Comparison of ENCODE assay signal across 8 mouse cellular contexts in genomic region chr17:70683561-70684167, GRCm38 (mm10).
A peak's percentile ranks its signal among the peaks of the same experiment; 100 is the strongest.
DNase-seq lines count a peak whose midpoint lies in the region; ATAC-seq and TF ChIP-seq lines count a peak whose summit lies in the region.

No protein-coding gene starts in this region.

- H3K4me2 ChIP-seq in heart, embryonic 12.5 days, result peak overlapping the region; percentile 26
- H3K4me2 ChIP-seq in kidney, embryonic 16.5 days (replicated peaks; ENCODE audit: low read depth, low read length), result no peak overlapping the region
- H3K4me2 ChIP-seq in liver, embryonic 14.5 days (ENCODE audit: low read depth), result no peak overlapping the region
- H3K4me2 ChIP-seq in neural tube, embryonic 14.5 days (ENCODE audit: low read depth, low read length), result no peak overlapping the region

- ATAC-seq in heart, embryonic 12.5 days (ENCODE audit: insufficient number of reproducible peaks, low FRiP score), result no peak
- peak; percentile 73 for ATAC-seq in kidney, embryonic 16.5 days (ENCODE audit: low FRiP score, low TSS enrichment)
- no peak for ATAC-seq in liver, embryonic 14.5 days (ENCODE audit: insufficient read depth)
- ATAC-seq in neural tube, embryonic 14.5 days (ENCODE audit: low read depth), result peak; percentile 72; the same call in 1 of the 2 replicates

- no peak for TF ChIP-seq POLR2A in bone marrow macrophage, adult 2 months (IDR thresholded peaks at IDR 0.05; ENCODE audit: borderline replicate concordance, low read depth, low read length)
- no peak for TF ChIP-seq POLR2A in embryonic fibroblast, embryonic 13.5 days (IDR thresholded peaks at IDR 0.05; ENCODE audit: low read depth, low read length)

- H3K36me3 ChIP-seq in heart, embryonic 12.5 days, result no peaks in the 10 kb centered on the region
- H3K36me3 ChIP-seq in kidney, embryonic 16.5 days (ENCODE audit: insufficient read depth, low read length), result no peaks in the 10 kb centered on the region
- H3K36me3 ChIP-seq in liver, embryonic 14.5 days (replicated peaks; ENCODE audit: control insufficient read depth, insufficient read depth, low read depth), result no peaks in the 10 kb centered on the region
- no peaks in the 10 kb centered on the region for H3K36me3 ChIP-seq in neural tube, embryonic 14.5 days (ENCODE audit: control insufficient read depth, insufficient read depth, low read length)

- 10% methylated on average over 15 of the region's 15 CpGs for WGBS in heart, embryonic 12.5 days
- WGBS in kidney, embryonic 16.5 days, result 12% methylated on average over 15 of the region's 15 CpGs
- 14% methylated on average over 15 of the region's 15 CpGs for WGBS in liver, embryonic 14.5 days (ENCODE audit: insufficient replicate concordance)
- WGBS in neural tube, embryonic 14.5 days, result 17% methylated on average over 15 of the region's 15 CpGs

- no peak overlapping the region for H3K4me3 ChIP-seq in bone marrow macrophage, adult 2 months (ENCODE audit: insufficient read depth, low read length)
- no peak overlapping the region for H3K4me3 ChIP-seq in embryonic fibroblast, embryonic 13.5 days (ENCODE audit: insufficient read depth, low read length)
- no peak overlapping the region for H3K4me3 ChIP-seq in heart, embryonic 12.5 days
- H3K4me3 ChIP-seq in kidney, embryonic 16.5 days (ENCODE audit: low read length), result no peak overlapping the region
- no peak overlapping the region for H3K4me3 ChIP-seq in liver, embryonic 14.5 days (ENCODE audit: insufficient read depth in 1 of 2, low read depth in 2 of 2, low read length in 2 of 2)
- H3K4me3 ChIP-seq in neural tube, embryonic 14.5 days (ENCODE audit: low read depth, low read length), result no peak overlapping the region

- no peaks in the 10 kb centered on the region for H3K27me3 ChIP-seq in heart, embryonic 12.5 days (replicated peaks)
- no peaks in the 10 kb centered on the region for H3K27me3 ChIP-seq in kidney, embryonic 16.5 days (ENCODE audit: insufficient read depth, low read length)
- H3K27me3 ChIP-seq in liver, embryonic 14.5 days (ENCODE audit: control insufficient read depth, insufficient read depth, low read length), result no peaks in the 10 kb centered on the region
- no peaks in the 10 kb centered on the region for H3K27me3 ChIP-seq in neural tube, embryonic 14.5 days (ENCODE audit: control insufficient read depth, insufficient read depth, low read length)

- peak; percentile 64 to 67 for DNase-seq in B cell, adult 2 months
- DNase-seq in liver, embryonic 14.5 days (ENCODE audit: low read depth in 3 of 3, low spot score in 3 of 3), result peak in 1 of 3 experiments; percentile 6
- DNase-seq in testis, postnatal 10 days (ENCODE audit: low spot score), result peak; percentile 89

- H3K4me1 ChIP-seq in bone marrow macrophage, adult 2 months (ENCODE audit: control insufficient read depth, insufficient read depth, low read length), result no peaks in the 10 kb centered on the region
- no peaks in the 10 kb centered on the region for H3K4me1 ChIP-seq in embryonic fibroblast, embryonic 13.5 days (ENCODE audit: control insufficient read depth, insufficient read depth, low read length)
- peaks cover 3% of the 10 kb centered on the region; the same call in 1 of the 2 replicates for H3K4me1 ChIP-seq in heart, embryonic 12.5 days (replicated peaks)
- peaks cover 8% of the 10 kb centered on the region; the same call in 1 of the 2 replicates for H3K4me1 ChIP-seq in kidney, embryonic 16.5 days (ENCODE audit: insufficient read depth, low read length)
- no peaks in the 10 kb centered on the region for H3K4me1 ChIP-seq in liver, embryonic 14.5 days (replicated peaks; ENCODE audit: control insufficient read depth in 2 of 2, insufficient read depth in 2 of 2, low read length in 1 of 2)
- H3K4me1 ChIP-seq in neural tube, embryonic 14.5 days (ENCODE audit: control insufficient read depth, insufficient read depth, low read length), result no peaks in the 10 kb centered on the region

- no peaks in the 10 kb centered on the region for H3K9me3 ChIP-seq in heart, embryonic 12.5 days (replicated peaks)
- no peaks in the 10 kb centered on the region for H3K9me3 ChIP-seq in kidney, embryonic 16.5 days (ENCODE audit: low read length)
- H3K9me3 ChIP-seq in liver, embryonic 14.5 days (ENCODE audit: control insufficient read depth, low read length), result no peaks in the 10 kb centered on the region
- no peaks in the 10 kb centered on the region for H3K9me3 ChIP-seq in neural tube, embryonic 14.5 days (ENCODE audit: control insufficient read depth, low read length)

- H3K9ac ChIP-seq in heart, embryonic 12.5 days, result no peak overlapping the region
- H3K9ac ChIP-seq in kidney, embryonic 16.5 days (replicated peaks; ENCODE audit: low read length), result no peak overlapping the region
- H3K9ac ChIP-seq in liver, embryonic 14.5 days (replicated peaks), result no peak overlapping the region
- no peak overlapping the region for H3K9ac ChIP-seq in neural tube, embryonic 14.5 days (replicated peaks; ENCODE audit: low read depth, low read length)

- no peak overlapping the region for H3K27ac ChIP-seq in bone marrow macrophage, adult 2 months (ENCODE audit: insufficient read depth, low read depth, low read length)
- no peak overlapping the region for H3K27ac ChIP-seq in embryonic fibroblast, embryonic 13.5 days (ENCODE audit: insufficient read depth, low read length)
- H3K27ac ChIP-seq in heart, embryonic 12.5 days (ENCODE audit: poor library complexity, severe bottlenecking), result no peak overlapping the region
- peak overlapping the region; percentile 33; the same call in 1 of the 2 replicates for H3K27ac ChIP-seq in kidney, embryonic 16.5 days (ENCODE audit: low read length)
- no peak overlapping the region for H3K27ac ChIP-seq in liver, embryonic 14.5 days
- H3K27ac ChIP-seq in neural tube, embryonic 14.5 days (ENCODE audit: low read depth, low read length), result no peak overlapping the region

- no peak for TF ChIP-seq EP300 in liver, embryonic 14.5 days (IDR thresholded peaks at IDR 0.05; ENCODE audit: low read depth)

- TF ChIP-seq CTCF in bone marrow macrophage, adult 2 months (IDR thresholded peaks at IDR 0.05; ENCODE audit: low read depth, low read length), result peak; percentile 80; the same call in 1 of the 2 replicates
- peak; percentile 95 for TF ChIP-seq CTCF in embryonic fibroblast, embryonic 13.5 days (IDR thresholded peaks at IDR 0.05; ENCODE audit: borderline replicate concordance, insufficient read depth, low read length)
- TF ChIP-seq CTCF in liver, embryonic 14.5 days (IDR thresholded peaks at IDR 0.05; ENCODE audit: low read depth), result peak; percentile 91

Comparison
In these comparisons a context has a peak if more than half of its experiments do, and no peak if none do; other contexts are left out.
1. ATAC-seq: peak in kidney, embryonic 16.5 days (single experiment) and neural tube, embryonic 14.5 days (single experiment); none in heart, embryonic 12.5 days (single experiment) and liver, embryonic 14.5 days (single experiment).
2. Peak in every context shown above with its lines, with median percentiles within 50 percentile points of each other: CTCF ChIP-seq.